Mouse (Mus musculus) CD4-positive, CD25-positive, alpha-beta regulatory T cell, adult 4 months (primary cell): ENCODE data around the gene Pon1. TPM values are rescaled to one million over a fixed set of nuclear protein-coding genes. Genes with fewer than 3 reads are reported as not detected.

Experiments
- ATAC-seq: one replicate; pipeline ENCODE4 v1.8.0; 2017
- polyA plus RNA-seq, 2 experiments: library from polyadenylated mRNA; unstranded; fragments of 100-300 nt; shearing (Covaris generic); gene quantifications; one replicate each; pipeline ENCODE4 v1.2.1; 2017

Gene Pon1
- polyA plus RNA-seq, 2 experiments from 2014 or later, result not detected

- ATAC-seq, result no peak
These were observed 15.5 kb downstream of the Pon1 start for GRCm38 (mm10) chr6:5177967-5178891.

GRCm38 (mm10) chr6:5174179-5174812 lies 19.4 kb downstream of the Pon1 start:
- no peak for ATAC-seq

- no peak for ATAC-seq
These were observed 21.2 kb downstream of the Pon1 start for GRCm38 (mm10) chr6:5172571-5172970.

- ATAC-seq, result no peak
These were observed 22.3 kb downstream of the Pon1 start for GRCm38 (mm10) chr6:5171418-5171817.

- ATAC-seq, result no peak
These were observed 25.6 kb downstream of the Pon1 start for GRCm38 (mm10) chr6:5168158-5168557.

- no peak for ATAC-seq
These were observed 26.6 kb downstream of the Pon1 start for GRCm38 (mm10) chr6:5167051-5167677.

- no peak for ATAC-seq
These were observed 28.9 kb downstream of the Pon1 start for GRCm38 (mm10) chr6:5164855-5165254.

- ATAC-seq, result no peak
These were observed 30.1 kb downstream of the Pon1 start for GRCm38 (mm10) chr6:5163507-5164144.

GRCm38 (mm10) chr6:5162052-5162451 lies 31.7 kb downstream of the Pon1 start:
- no peak for ATAC-seq

GRCm38 (mm10) chr6:5159385-5159791 lies 34.4 kb downstream of the Pon1 start:
- ATAC-seq, result no peak

GRCm38 (mm10) chr6:5156541-5157425 lies 37.0 kb downstream of the Pon1 start:
- ATAC-seq, result no peak

GRCm38 (mm10) chr6:5155313-5155927 lies 38.3 kb downstream of the Pon1 start:
- ATAC-seq, result no peak

- no peak for ATAC-seq
These were observed 39.0 kb downstream of the Pon1 start for GRCm38 (mm10) chr6:5154786-5155185.

GRCm38 (mm10) chr6:5152185-5152584 lies 41.6 kb downstream of the Pon1 start:
- no peak for ATAC-seq

- ATAC-seq, result no peak
These were observed 42.6 kb downstream of the Pon1 start for GRCm38 (mm10) chr6:5151171-5151570.

- no peak for ATAC-seq
These were observed 43.8 kb downstream of the Pon1 start for GRCm38 (mm10) chr6:5149941-5150340.

- no peak for ATAC-seq
These were observed 46.1 kb downstream of the Pon1 start for GRCm38 (mm10) chr6:5147488-5148142.

- no peak for ATAC-seq
These were observed 54.1 kb downstream of the Pon1 start for GRCm38 (mm10) chr6:5139666-5140065.

- no peak for ATAC-seq
These were observed 54.7 kb downstream of the Pon1 start for GRCm38 (mm10) chr6:5138875-5139631.

GRCm38 (mm10) chr6:5136046-5136445 lies 57.7 kb downstream of the Pon1 start:
- no peak for ATAC-seq
